8 mouse cellular contexts compared by ENCODE assay signal in the genomic region with DNA sequence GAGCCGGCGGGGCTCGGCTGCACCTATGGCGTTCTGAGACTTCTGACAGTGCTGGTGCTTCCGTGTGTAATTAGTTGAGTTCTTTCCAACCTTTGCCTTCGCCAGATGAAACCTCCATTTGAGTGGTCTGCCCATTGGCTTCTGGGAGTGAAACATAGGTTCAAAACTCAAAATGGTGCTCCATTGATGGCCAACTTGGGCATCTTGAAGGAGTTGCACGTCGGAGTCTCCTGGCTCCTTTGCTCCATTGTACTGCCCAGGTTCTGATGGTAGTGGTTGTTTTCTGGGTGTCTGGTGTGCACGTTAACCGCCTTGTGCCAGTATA. TPM values are rescaled to one million over a fixed set of nuclear protein-coding genes. Genes with fewer than 3 reads are reported as not detected.
A peak's percentile ranks its signal among the peaks of the same experiment; 100 is the strongest.
DNase-seq lines count a peak whose midpoint lies in the region; ATAC-seq and TF ChIP-seq lines count a peak whose summit lies in the region.

No protein-coding gene starts in this region.

- H3K9ac ChIP-seq in heart, adult 2 months (ENCODE audit: low read depth, low read length), result peak overlapping the region; percentile 95
- H3K9ac ChIP-seq in liver, embryonic 11.5 days (ENCODE audit: low read depth, low read length), result peak overlapping the region; percentile 91
- H3K9ac ChIP-seq in stomach, postnatal 0 days (ENCODE audit: low read length), result peak overlapping the region; percentile 96

- no peak for DNase-seq in heart, adult 2 months
- DNase-seq in heart, adult 9 months (ENCODE audit: low spot score in 2 of 2), result no peak
- DNase-seq in testis, postnatal 10 days (ENCODE audit: low spot score), result no peak
- DNase-seq in liver, embryonic 11.5 days (ENCODE audit: low spot score), result no peak
- no peak for DNase-seq in stomach, postnatal 0 days (ENCODE audit: low spot score)
- DNase-seq in adrenal gland, postnatal 25 days, result no peak
- no peak for DNase-seq in thymus, postnatal 10 days (ENCODE audit: low spot score in 2 of 2)

- H3K36me3 ChIP-seq in heart, adult 2 months (ENCODE audit: control insufficient read depth, insufficient read depth, low read length), result peaks cover 10% of the 10 kb centered on the region
- H3K36me3 ChIP-seq in testis, adult 2 months (ENCODE audit: control insufficient read depth, insufficient read depth, low read length), result no peaks in the 10 kb centered on the region; the same call in 1 of the 2 replicates
- H3K36me3 ChIP-seq in liver, embryonic 11.5 days (ENCODE audit: control insufficient read depth, insufficient read depth, low read length), result no peaks in the 10 kb centered on the region
- no peaks in the 10 kb centered on the region for H3K36me3 ChIP-seq in stomach, postnatal 0 days (ENCODE audit: control insufficient read depth, insufficient read depth, low read length)

- H3K9me3 ChIP-seq in liver, embryonic 11.5 days (ENCODE audit: control insufficient read depth, low read length), result no peaks in the 10 kb centered on the region
- H3K9me3 ChIP-seq in stomach, postnatal 0 days (ENCODE audit: control insufficient read depth, low read length), result no peaks in the 10 kb centered on the region

- H3K4me3 ChIP-seq in heart, adult 2 months, result peak overlapping the region; percentile 74
- peak overlapping the region; percentile 93 for H3K4me3 ChIP-seq in testis, adult 2 months (ENCODE audit: control insufficient read depth, low read depth, low read length)
- peak overlapping the region; percentile 83 for H3K4me3 ChIP-seq in liver, embryonic 11.5 days (ENCODE audit: low read depth, low read length)
- H3K4me3 ChIP-seq in stomach, postnatal 0 days (ENCODE audit: low read depth, low read length), result peak overlapping the region; percentile 85

- H3K4me1 ChIP-seq in heart, adult 2 months (ENCODE audit: control insufficient read depth, insufficient read depth, low read length), result peaks cover 13% of the 10 kb centered on the region
- H3K4me1 ChIP-seq in testis, adult 2 months (ENCODE audit: control insufficient read depth, insufficient read depth, low read length), result peaks cover 12% of the 10 kb centered on the region
- peaks cover 21% of the 10 kb centered on the region for H3K4me1 ChIP-seq in liver, embryonic 11.5 days (replicated peaks; ENCODE audit: control insufficient read depth, insufficient read depth, low read length)
- no peaks in the 10 kb centered on the region; the same call in 1 of the 2 replicates for H3K4me1 ChIP-seq in stomach, postnatal 0 days (replicated peaks; ENCODE audit: control insufficient read depth, insufficient read depth)

- WGBS in heart, adult 2 months, result 18% methylated on average over 10 of the region's 10 CpGs
- 11% methylated on average over 10 of the region's 10 CpGs for WGBS in liver, embryonic 11.5 days
- 10% methylated on average over 10 of the region's 10 CpGs for WGBS in stomach, postnatal 0 days

- no peak for TF ChIP-seq POLR2A in heart, adult 2 months (IDR thresholded peaks at IDR 0.05; ENCODE audit: insufficient read depth, low read depth, low read length)
- TF ChIP-seq POLR2A in testis, adult 2 months (IDR thresholded peaks at IDR 0.05; ENCODE audit: control insufficient read depth, low read depth, low read length), result no peak

- H3K79me2 ChIP-seq in heart, adult 2 months (replicated peaks; ENCODE audit: control insufficient read depth, insufficient read depth, low read length), result peaks cover 9% of the 10 kb centered on the region

- intact Hi-C loops in heart, adult 2 months (cut with DNase I), result no loop called here

- no peak for TF ChIP-seq CTCF in heart, adult 2 months (IDR thresholded peaks at IDR 0.05)
- TF ChIP-seq CTCF in testis, adult 2 months (IDR thresholded peaks at IDR 0.05; ENCODE audit: control insufficient read depth, insufficient read depth, insufficient replicate concordance, low read depth, low read length), result no peak
- TF ChIP-seq CTCF in stomach, postnatal 0 days (IDR thresholded peaks at IDR 0.05; ENCODE audit: low read depth), result no peak

- H3K27me3 ChIP-seq in heart, adult 2 months (ENCODE audit: control insufficient read depth, insufficient read depth, low read length), result no peaks in the 10 kb centered on the region
- no peaks in the 10 kb centered on the region for H3K27me3 ChIP-seq in testis, adult 2 months (ENCODE audit: control insufficient read depth, insufficient read depth, low read length)
- peaks cover 14% of the 10 kb centered on the region for H3K27me3 ChIP-seq in liver, embryonic 11.5 days (replicated peaks; ENCODE audit: control insufficient read depth, insufficient read depth, low read length)
- no peaks in the 10 kb centered on the region for H3K27me3 ChIP-seq in stomach, postnatal 0 days (ENCODE audit: control insufficient read depth, insufficient read depth, low read length)

- H3K27ac ChIP-seq in heart, adult 2 months, result peak overlapping the region; percentile 87; the same call in 1 of the 2 replicates
- H3K27ac ChIP-seq in testis, adult 2 months (ENCODE audit: control insufficient read depth, insufficient read depth, low read depth, low read length), result peak overlapping the region; percentile 93
- H3K27ac ChIP-seq in liver, embryonic 11.5 days (ENCODE audit: low read depth, low read length), result 0 out of 2 replicates have a peak overlapping the region, but pooled peaks have one; percentile 77
- no peak overlapping the region; the same call in 1 of the 2 replicates for H3K27ac ChIP-seq in stomach, postnatal 0 days (replicated peaks)

- no peak for ATAC-seq in liver, embryonic 11.5 days (replicated peaks; ENCODE audit: low FRiP score)
- ATAC-seq in stomach, postnatal 0 days (ENCODE audit: low FRiP score, low TSS enrichment), result no peak

- H3K4me2 ChIP-seq in liver, embryonic 11.5 days, result peak overlapping the region; percentile 95
- peak overlapping the region; percentile 79 for H3K4me2 ChIP-seq in stomach, postnatal 0 days (replicated peaks; ENCODE audit: low read depth)

- no peak for TF ChIP-seq EP300 in heart, adult 2 months (IDR thresholded peaks at IDR 0.05; ENCODE audit: insufficient read depth, low read depth, low read length)
- TF ChIP-seq EP300 in stomach, postnatal 0 days (optimal IDR thresholded peaks at IDR 0.05), result no peak

RNA-seq across cellular contexts. Expression of a gene that starts 1.9 kb away (rescaled TPM):
- 10 to 100 TPM; 28.5 to 30.3 TPM for total RNA-seq in heart, adult 2 months (2021)
- 17.7 and 27.3 TPM in 2 replicates for polyA plus RNA-seq in heart, adult 2 months (2012; rRNA removed)
- polyA plus RNA-seq in testis, adult 2 months (2012; rRNA removed), result 25.4 and 28.0 TPM in 2 replicates
- polyA plus RNA-seq in liver, embryonic 11.5 days (2014; fragmentation: Nextera tagmentation; extraction: Ambion mirVana), result 8.0 TPM in 2 replicates
- polyA plus RNA-seq in stomach, postnatal 0 days (2015; fragmentation: Nextera tagmentation; extraction: Ambion mirVana), result 6.0 and 6.1 TPM in 2 replicates
- 24.1 and 29.4 TPM in 2 replicates for total RNA-seq in adrenal gland, postnatal 25 days (2021)
